Mouse (Mus musculus): Measurements from ENCODE around the gene Mvp.

GRCm38 (mm10) chr7:127025556-127026160 is 11.2 kb upstream of the Mvp start:
- no peak for TF ChIP-seq CTCF (IDR thresholded peaks at IDR 0.05; ENCODE audit: borderline replicate concordance, control insufficient read depth, extremely low read depth, insufficient read depth, low read length, poor library complexity)
- TF ChIP-seq POLR2A (IDR thresholded peaks at IDR 0.05; ENCODE audit: control insufficient read depth, extremely low read depth, insufficient read depth, low read length, poor library complexity): no peak
